Mouse (Mus musculus): Measurements from ENCODE around the gene Nmur1. TPM values are rescaled to one million over a fixed set of nuclear protein-coding genes. Genes with fewer than 3 reads are reported as not detected.

The Nmur1 gene
- total RNA-seq, 4 experiments from 2014 or later = not detected

Small RNA genes lying within 50 kb of the gene (microRNA-seq; reads per million reads assigned to microRNA genes)
- gene mmu-mir-3535 = 21.6 reads per million, percentile 36 among the genes with 10 or more reads in this experiment

Other genes with a start within 250 kb of the Nmur1 start
- gene B3gnt7, start 123.4 kb downstream of the Nmur1 start, total RNA-seq (2022) = under 1 TPM; 0.38 to 0.81 (median 0.51) TPM
- gene Ncl, start 66.8 kb downstream of the Nmur1 start, total RNA-seq (2022) = 100 to 1,000 TPM; 111 to 154 (median 130) TPM
- not detected for gene Tex44, start 101 bp upstream of the Nmur1 start, total RNA-seq (2022)
- 100 to 1,000 TPM; 183 to 230 (median 211) TPM for gene Ptma, start 100.5 kb upstream of the Nmur1 start, total RNA-seq (2022)
- gene Pde6d, start 156.4 kb upstream of the Nmur1 start, total RNA-seq (2022) = 10 to 100 TPM; 38.9 to 47.2 (median 44.3) TPM
- 10 to 100 TPM in 3 of 4 experiments, 1 to 10 TPM in 1; 9.4 to 11.0 (median 10.6) TPM for gene Cops7b, start 156.7 kb upstream of the Nmur1 start, total RNA-seq (2022)
- gene Nppc, start 244.3 kb upstream of the Nmur1 start, total RNA-seq (2022) = under 1 TPM in 3 of 4 experiments, not detected in 1; 0.31 to 0.44 (median 0.44) TPM